Mouse (Mus musculus) hindbrain, postnatal 0 days (tissue): Measurements from ENCODE around the gene 2410004B18Rik. TPM values are rescaled to one million over a fixed set of nuclear protein-coding genes. Genes with fewer than 3 reads are reported as not detected.
"Not testable (repeated sequence)": the region's sequence is repeated elsewhere in the genome, so short reads cannot be mapped to it uniquely, and the experiment has no call there.

Experiments
- ATAC-seq: fragments of 200-750 bp; cut with Nextera tagmentation; 2 replicates; pipeline ENCODE4 v1.8.0; 2017; ENCODE audit warnings: mild to moderate bottlenecking, moderate TSS enrichment, moderate library complexity
- DNase-seq: peaks from one replicate; pipeline ENCODE4 v3.0.0-alpha.2; 2015; ENCODE audit warnings: low spot score
- H3K27ac ChIP-seq: fragments of 300-500 bp; sonication (generic); 2 replicates; pipeline ENCODE4 v1.5.1; 2014; ENCODE audit warnings: mild to moderate bottlenecking
- H3K27me3 ChIP-seq: fragments of 300-500 bp; sonication (generic); 2 replicates; pipeline ENCODE4 v1.6.1; 2014; ENCODE audit warnings: low read length, mixed read lengths; ENCODE audit not compliant: insufficient read depth
- H3K36me3 ChIP-seq: fragments of 300-500 bp; sonication (generic); 2 replicates; pipeline ENCODE4 v1.6.1; 2014; ENCODE audit warnings: low read length, mixed read lengths; ENCODE audit not compliant: insufficient read depth
- H3K4me1 ChIP-seq: fragments of 300-500 bp; sonication (generic); 2 replicates; pipeline ENCODE4 v1.6.1; 2014; ENCODE audit warnings: antibody characterized with exemption, low read length, mixed read lengths; ENCODE audit not compliant: insufficient read depth
- H3K4me2 ChIP-seq: fragments of 300-500 bp; sonication (generic); 2 replicates; pipeline ENCODE4 v1.6.1; 2014; ENCODE audit warnings: low read depth, mild to moderate bottlenecking, low read length, moderate library complexity, mixed read lengths
- H3K4me3 ChIP-seq: fragments of 300-500 bp; sonication (generic); 2 replicates; pipeline ENCODE4 v1.5.1; 2014; ENCODE audit warnings: low read length
- H3K9ac ChIP-seq: fragments of 300-500 bp; sonication (generic); replicated peaks from 2 replicates; pipeline ENCODE4 v1.6.1; 2014; ENCODE audit warnings: mild to moderate bottlenecking, low read length, moderate library complexity, mixed read lengths
- H3K9me3 ChIP-seq: fragments of 300-500 bp; sonication (generic); 2 replicates; pipeline ENCODE4 v1.6.1; 2016; ENCODE audit warnings: low read length, mixed read lengths
- CTCF ChIP-seq: IDR thresholded peaks from 2 replicates; pipeline ENCODE4 v1.5.1; 2016; ENCODE audit warnings: antibody characterized with exemption, control low read depth, low read depth
- WGBS: fragments of 180-500 bp; shearing (Covaris S2); extraction: QIAGEN DNeasy Blood & Tissue Kit; methylation state at CpG from one replicate; pipeline ENCODE4 v1.1.7; 2014; 5-methylcytosine and 5-hydroxymethylcytosine counted together
- polyA plus RNA-seq: library from polyadenylated mRNA; unstranded; fragments of >200 nt; fragmentation: Nextera tagmentation; extraction: Ambion mirVana; gene quantifications from 2 replicates; pipeline ENCODE4 v1.2.1, GENCODE M21; 2015
- total RNA-seq: library from RNA; depleted of rRNA; stranded (reverse); fragments of >200 nt; gene quantifications from 2 replicates; pipeline ENCODE4 v1.2.3, GENCODE M21; 2014

2410004B18Rik gene
- total and polyA plus RNA-seq, 2 experiments from 2014 or later: 30.8 to 69.5 TPM

DNA sequence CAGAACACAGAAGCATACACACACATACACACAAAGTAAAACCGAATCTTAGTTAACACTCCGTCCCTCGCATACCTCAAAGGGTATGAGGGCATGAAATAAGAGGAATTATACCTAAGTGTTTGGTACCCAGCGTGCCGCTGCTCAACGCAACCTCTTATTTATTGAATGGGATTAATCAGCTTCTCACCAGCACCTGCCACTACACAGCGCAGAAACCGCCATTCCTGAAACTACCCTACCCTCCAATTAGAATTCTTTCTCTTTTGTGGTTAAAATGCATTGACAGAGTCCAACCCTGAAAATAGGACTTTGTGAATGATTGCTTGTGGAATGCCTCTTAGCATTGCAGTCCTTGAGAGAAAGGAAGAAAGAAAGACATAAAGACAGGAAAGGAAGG is 34.3 kb upstream of the 2410004B18Rik start:
- Histone ChIP-seq H3K9ac (no peak overlapping the region), H3K4me2 (no peak overlapping the region), H3K27me3 (no peaks in the 10 kb centered on the region), H3K4me1 (no peaks in the 10 kb centered on the region), H3K9me3 (no peaks in the 10 kb centered on the region), H3K36me3 (no peaks in the 10 kb centered on the region), H3K4me3 (no peak overlapping the region), H3K27ac (no peak overlapping the region)
- TF ChIP-seq CTCF: no peak
- ATAC-seq (no peak), DNase-seq (no peak)
- 87% methylated on average over 8 of the region's 8 CpGs for WGBS

DNA sequence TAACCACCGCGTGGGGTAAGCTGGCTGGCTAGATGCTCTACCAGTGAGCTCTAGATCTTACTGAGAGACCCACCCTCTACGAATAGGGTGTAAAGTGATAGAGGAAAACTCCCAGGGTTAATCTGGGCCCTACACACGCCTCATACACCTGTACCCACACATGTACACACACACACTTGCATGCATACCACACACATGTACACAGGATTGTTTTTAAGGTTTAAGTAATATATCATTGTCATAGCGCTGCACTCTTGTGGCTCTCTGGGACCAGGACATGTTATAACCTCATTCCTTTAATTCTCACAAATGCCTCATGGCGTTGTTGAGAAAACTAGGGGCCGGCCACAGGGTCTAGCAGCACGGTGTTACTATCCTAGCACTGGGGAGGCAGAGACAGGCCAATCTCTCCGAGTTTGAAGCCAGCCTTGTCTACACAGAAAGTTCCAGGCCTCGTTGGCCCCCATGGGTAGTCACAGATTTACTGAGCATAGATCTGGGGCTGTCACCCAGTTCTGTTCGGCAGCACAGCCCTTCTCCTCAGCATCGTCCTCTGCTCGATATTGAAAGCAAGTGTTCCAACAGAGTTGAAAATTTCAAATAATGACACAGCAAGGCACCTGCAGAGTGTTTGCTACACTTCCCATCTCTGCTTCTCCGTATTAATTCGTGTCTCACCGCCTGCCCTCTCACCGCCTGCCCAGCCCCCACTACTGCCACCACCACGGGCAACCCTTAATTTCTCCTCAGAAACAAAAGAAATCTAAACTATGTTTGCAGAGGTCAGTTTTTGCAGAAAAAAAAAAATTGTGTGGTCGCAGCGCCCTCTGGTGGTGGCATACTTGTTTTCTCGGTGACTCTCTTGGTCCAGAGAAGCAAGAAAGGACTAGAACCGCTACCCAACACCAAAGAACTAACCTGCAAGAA is 32.7 kb upstream of the 2410004B18Rik start:
- no peaks in the 10 kb centered on the region for H3K27me3 ChIP-seq
- H3K9me3 ChIP-seq: no peaks in the 10 kb centered on the region
- peak overlapping the region; percentile 45; the same call in 1 of the 2 replicates for H3K4me2 ChIP-seq
- DNase-seq (peak; percentile 88), ATAC-seq (peak; percentile 43)
- no peak overlapping the region for H3K27ac ChIP-seq
- H3K36me3 ChIP-seq: no peaks in the 10 kb centered on the region
- H3K9ac ChIP-seq: no peak overlapping the region
- peak; percentile 78 for TF ChIP-seq CTCF
- WGBS: 47% methylated on average over 22 of the region's 22 CpGs
- no peaks in the 10 kb centered on the region for H3K4me1 ChIP-seq
- no peak overlapping the region; the same call in 1 of the 2 replicates for H3K4me3 ChIP-seq

DNA sequence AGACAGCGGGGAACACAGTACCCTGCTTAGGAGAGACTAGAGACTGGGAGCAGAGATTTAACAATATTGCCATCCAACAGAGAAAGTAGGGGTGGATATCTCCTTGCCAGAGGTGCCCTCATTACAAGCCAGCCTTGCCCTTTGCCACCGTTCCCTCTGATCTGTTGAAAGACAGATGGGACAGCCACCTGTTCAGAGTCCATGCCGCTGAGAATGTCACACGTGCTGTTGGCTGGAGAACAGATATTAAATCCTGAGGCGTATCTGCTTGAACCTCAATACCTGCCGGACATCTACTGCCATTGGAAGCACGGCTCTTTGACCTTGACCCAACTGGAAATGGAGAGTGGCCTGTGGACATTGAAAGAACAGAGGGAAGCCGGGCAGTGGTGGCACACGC is 31.2 kb upstream of the 2410004B18Rik start:
- 84% methylated on average over 9 of the region's 9 CpGs for WGBS
- ATAC-seq: no peak
- no peak overlapping the region for H3K9ac ChIP-seq
- H3K27me3 ChIP-seq: no peaks in the 10 kb centered on the region
- DNase-seq: no peak
- H3K4me1 ChIP-seq: no peaks in the 10 kb centered on the region
- H3K36me3 ChIP-seq: no peaks in the 10 kb centered on the region
- no peak overlapping the region for H3K4me2 ChIP-seq
- TF ChIP-seq CTCF: no peak
- H3K9me3 ChIP-seq: no peaks in the 10 kb centered on the region
- no peak overlapping the region for H3K4me3 ChIP-seq
- H3K27ac ChIP-seq: no peak overlapping the region

DNA sequence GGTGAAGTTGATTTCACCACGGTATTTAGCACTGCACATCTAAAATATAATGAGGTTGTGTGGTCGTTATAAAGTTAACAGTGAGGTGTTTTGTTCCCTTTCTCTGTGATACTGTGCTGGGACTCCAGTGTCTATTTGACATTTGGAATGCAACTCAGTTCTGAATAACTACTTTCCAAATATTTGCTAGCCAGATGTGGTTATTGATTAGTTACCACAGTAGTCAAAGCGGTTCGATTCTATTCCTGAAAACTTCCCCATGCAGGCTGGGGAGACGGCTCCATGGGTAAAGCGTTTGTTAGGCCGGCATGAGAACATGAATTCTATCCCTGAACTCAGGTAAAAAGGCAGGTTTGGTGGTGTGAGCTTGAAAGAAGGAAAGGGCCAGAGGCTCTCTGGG is 25.3 kb upstream of the 2410004B18Rik start:
- Histone ChIP-seq H3K36me3 (no peaks in the 10 kb centered on the region), H3K9ac (no peak overlapping the region), H3K4me1 (no peaks in the 10 kb centered on the region), H3K27ac (no peak overlapping the region), H3K9me3 (no peaks in the 10 kb centered on the region), H3K4me2 (no peak overlapping the region), H3K4me3 (no peak overlapping the region), H3K27me3 (no peaks in the 10 kb centered on the region)
- ATAC-seq (no peak), DNase-seq (no peak)
- WGBS: 90% methylated on average over 7 of the region's 7 CpGs
- TF ChIP-seq CTCF: no peak

DNA sequence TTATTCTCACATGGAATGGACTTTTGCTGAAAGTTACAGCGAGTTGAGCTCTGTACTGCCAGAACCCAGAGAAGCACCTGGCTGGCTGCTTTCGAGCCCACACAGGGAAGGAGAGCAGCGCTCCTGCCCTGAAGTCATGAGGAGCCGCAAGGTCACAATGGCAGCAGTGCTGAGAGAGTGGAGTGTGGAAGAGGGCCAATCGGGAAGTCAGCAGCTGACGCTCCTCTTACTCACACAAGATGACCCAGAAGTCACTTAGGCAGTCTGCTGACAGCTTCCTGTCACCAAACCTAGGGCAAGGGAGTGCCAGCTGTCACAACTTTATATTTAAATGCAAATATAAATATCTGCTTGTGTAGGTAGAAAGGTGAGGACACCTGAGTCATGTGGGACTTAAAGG is 24.6 kb upstream of the 2410004B18Rik start:
- Histone ChIP-seq H3K4me1 (no peaks in the 10 kb centered on the region), H3K27me3 (no peaks in the 10 kb centered on the region), H3K27ac (no peak overlapping the region), H3K9ac (no peak overlapping the region), H3K4me3 (no peak overlapping the region), H3K36me3 (no peaks in the 10 kb centered on the region), H3K9me3 (no peaks in the 10 kb centered on the region), H3K4me2 (no peak overlapping the region)
- 83% methylated on average over 6 of the region's 6 CpGs for WGBS
- no peak for ATAC-seq
- no peak for DNase-seq
- no peak for TF ChIP-seq CTCF

DNA sequence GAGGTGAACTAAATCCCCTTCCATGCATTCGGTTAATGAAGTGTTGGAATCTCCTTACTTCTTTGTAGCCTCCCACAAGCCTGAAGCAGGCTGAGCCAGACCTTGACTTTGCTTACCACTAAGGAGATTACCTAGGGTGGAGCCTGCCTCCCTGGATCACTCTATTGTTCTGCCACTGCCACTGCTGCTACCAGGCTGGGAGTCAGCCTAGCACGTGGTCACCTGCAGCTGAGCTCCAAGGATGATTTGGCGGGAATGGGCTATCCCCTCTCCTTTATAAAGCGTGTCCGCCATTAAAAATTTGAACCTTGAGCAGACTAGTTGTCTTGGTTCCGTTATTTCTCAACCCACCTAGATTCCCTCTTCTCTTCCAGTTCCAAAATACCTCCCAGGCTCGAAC is 23.9 kb upstream of the 2410004B18Rik start:
- not testable (repeated sequence) for H3K4me3 ChIP-seq, H3K4me1 ChIP-seq, H3K9ac ChIP-seq, H3K4me2 ChIP-seq, ATAC-seq, H3K36me3 ChIP-seq, DNase-seq, H3K9me3 ChIP-seq, H3K27ac ChIP-seq, H3K27me3 ChIP-seq
- WGBS: 69% methylated on average over 7 of the region's 7 CpGs

DNA sequence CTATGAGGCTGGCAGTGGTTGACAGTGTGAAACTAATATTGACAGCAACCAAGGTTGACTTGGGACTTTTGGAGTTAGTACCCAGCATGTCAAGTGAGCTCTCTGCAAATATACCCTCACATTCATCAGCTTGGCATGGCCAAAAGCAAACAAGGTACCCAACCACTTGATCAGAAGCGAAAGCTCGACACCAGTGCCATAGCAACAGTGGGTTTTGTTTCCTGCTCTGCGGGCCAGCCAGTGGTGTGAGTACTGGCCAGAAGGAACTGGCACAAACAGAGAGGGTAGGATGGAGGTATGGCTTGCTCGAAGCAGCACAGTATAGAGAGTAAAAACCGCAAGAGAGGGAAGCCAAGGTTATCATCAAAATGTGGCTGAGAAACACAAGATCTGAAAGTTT is 21.4 kb upstream of the 2410004B18Rik start:
- ATAC-seq (no peak), DNase-seq (no peak)
- WGBS: 87% methylated on average over 5 of the region's 5 CpGs
- no peak for TF ChIP-seq CTCF
- Histone ChIP-seq H3K9ac (no peak overlapping the region), H3K9me3 (no peaks in the 10 kb centered on the region), H3K4me2 (no peak overlapping the region), H3K4me3 (no peak overlapping the region), H3K36me3 (no peaks in the 10 kb centered on the region), H3K27me3 (no peaks in the 10 kb centered on the region), H3K4me1 (no peaks in the 10 kb centered on the region), H3K27ac (no peak overlapping the region)
